Mouse (Mus musculus): ENCODE measurements around the gene Htr6. TPM values are rescaled to one million over a fixed set of nuclear protein-coding genes. Genes with fewer than 3 reads are reported as not detected.

Gene Htr6
- polyA plus RNA-seq, 1 experiment from 2014 or later: 0.30 TPM

- no peak overlapping the region for H3K9ac ChIP-seq (ENCODE audit: low read length)
- peaks cover 5% of the 10 kb centered on the region for H3K27me3 ChIP-seq (replicated peaks; ENCODE audit: control insufficient read depth, insufficient read depth, low read length)
- no peak overlapping the region for H3K4me3 ChIP-seq (ENCODE audit: low read depth, low read length)
- DNase-seq (ENCODE audit: low spot score) (peak; percentile 46), ATAC-seq (no peak)
- no peaks in the 10 kb centered on the region for H3K9me3 ChIP-seq (replicated peaks; ENCODE audit: control insufficient read depth, low read length)
- peaks cover 16% of the 10 kb centered on the region for H3K4me1 ChIP-seq (ENCODE audit: control insufficient read depth, insufficient read depth, low read length)
- 73% methylated on average over 18 of the region's 18 CpGs for WGBS
- H3K36me3 ChIP-seq (ENCODE audit: control insufficient read depth, insufficient read depth, low read length): no peaks in the 10 kb centered on the region
- peak overlapping the region; percentile 45; the same call in 1 of the 2 replicates for H3K27ac ChIP-seq (ENCODE audit: low read depth, low read length)
- H3K4me2 ChIP-seq (ENCODE audit: low read length): no peak overlapping the region
Measured at GRCm38 (mm10) chr4:139081270-139081931, 6.0 kb upstream of the Htr6 start.

GRCm38 (mm10) chr4:139080259-139080658, 4.9 kb upstream of the Htr6 start:
- H3K4me1 ChIP-seq (ENCODE audit: control insufficient read depth, insufficient read depth, low read length): peaks cover 19% of the 10 kb centered on the region
- ATAC-seq: no peak
- no peaks in the 10 kb centered on the region for H3K36me3 ChIP-seq (ENCODE audit: control insufficient read depth, insufficient read depth, low read length)
- peaks cover 17% of the 10 kb centered on the region for H3K27me3 ChIP-seq (replicated peaks; ENCODE audit: control insufficient read depth, insufficient read depth, low read length)
- 91% methylated on average over 7 of the region's 7 CpGs for WGBS
- no peak overlapping the region for H3K4me3 ChIP-seq (ENCODE audit: low read depth, low read length)
- H3K9ac ChIP-seq (ENCODE audit: low read length): no peak overlapping the region
- no peak overlapping the region for H3K4me2 ChIP-seq (ENCODE audit: low read length)
- no peak overlapping the region for H3K27ac ChIP-seq (ENCODE audit: low read depth, low read length)
- no peak for DNase-seq (ENCODE audit: low spot score)
- H3K9me3 ChIP-seq (replicated peaks; ENCODE audit: control insufficient read depth, low read length): no peaks in the 10 kb centered on the region

GRCm38 (mm10) chr4:139079439-139079838, 4.1 kb upstream of the Htr6 start:
- no peak for DNase-seq (ENCODE audit: low spot score)
- Histone ChIP-seq H3K27me3 (replicated peaks; ENCODE audit: control insufficient read depth, insufficient read depth, low read length) (peaks cover 25% of the 10 kb centered on the region), H3K4me1 (ENCODE audit: control insufficient read depth, insufficient read depth, low read length) (peaks cover 19% of the 10 kb centered on the region), H3K9me3 (replicated peaks; ENCODE audit: control insufficient read depth, low read length) (no peaks in the 10 kb centered on the region), H3K36me3 (ENCODE audit: control insufficient read depth, insufficient read depth, low read length) (no peaks in the 10 kb centered on the region), H3K9ac (ENCODE audit: low read length) (no peak overlapping the region), H3K4me2 (ENCODE audit: low read length) (no peak overlapping the region), H3K4me3 (ENCODE audit: low read depth, low read length) (no peak overlapping the region), H3K27ac (ENCODE audit: low read depth, low read length) (no peak overlapping the region)
- 79% methylated on average over 11 of the region's 11 CpGs for WGBS
- ATAC-seq: no peak

GRCm38 (mm10) chr4:139078726-139079125, 3.4 kb upstream of the Htr6 start:
- H3K27ac ChIP-seq (ENCODE audit: low read depth, low read length): no peak overlapping the region
- H3K4me3 ChIP-seq (ENCODE audit: low read depth, low read length): no peak overlapping the region
- peak; percentile 61 for DNase-seq (ENCODE audit: low spot score)
- no peaks in the 10 kb centered on the region for H3K36me3 ChIP-seq (ENCODE audit: control insufficient read depth, insufficient read depth, low read length)
- peaks cover 19% of the 10 kb centered on the region for H3K4me1 ChIP-seq (ENCODE audit: control insufficient read depth, insufficient read depth, low read length)
- H3K27me3 ChIP-seq (replicated peaks; ENCODE audit: control insufficient read depth, insufficient read depth, low read length): peaks cover 32% of the 10 kb centered on the region
- 16% methylated on average over 4 of the region's 4 CpGs for WGBS
- H3K9me3 ChIP-seq (replicated peaks; ENCODE audit: control insufficient read depth, low read length): no peaks in the 10 kb centered on the region
- H3K9ac ChIP-seq (ENCODE audit: low read length): no peak overlapping the region
- no peak for ATAC-seq
- H3K4me2 ChIP-seq (ENCODE audit: low read length): no peak overlapping the region

GRCm38 (mm10) chr4:139078313-139078712, 2.9 kb upstream of the Htr6 start:
- Histone ChIP-seq H3K9me3 (replicated peaks; ENCODE audit: control insufficient read depth, low read length) (no peaks in the 10 kb centered on the region), H3K36me3 (ENCODE audit: control insufficient read depth, insufficient read depth, low read length) (no peaks in the 10 kb centered on the region), H3K9ac (ENCODE audit: low read length) (no peak overlapping the region), H3K4me2 (ENCODE audit: low read length) (no peak overlapping the region), H3K27me3 (replicated peaks; ENCODE audit: control insufficient read depth, insufficient read depth, low read length) (peaks cover 36% of the 10 kb centered on the region), H3K27ac (ENCODE audit: low read depth, low read length) (no peak overlapping the region), H3K4me1 (ENCODE audit: control insufficient read depth, insufficient read depth, low read length) (peaks cover 16% of the 10 kb centered on the region), H3K4me3 (ENCODE audit: low read depth, low read length) (no peak overlapping the region)
- WGBS: 33% methylated on average over 2 of the region's 2 CpGs
- DNase-seq (ENCODE audit: low spot score) (peak; percentile 62), ATAC-seq (no peak)

- H3K9me3 ChIP-seq (replicated peaks; ENCODE audit: control insufficient read depth, low read length): no peaks in the 10 kb centered on the region
- H3K4me2 ChIP-seq (ENCODE audit: low read length): peak overlapping the region; percentile 87
- H3K4me3 ChIP-seq (ENCODE audit: low read depth, low read length): peak overlapping the region; percentile 52
- H3K36me3 ChIP-seq (ENCODE audit: control insufficient read depth, insufficient read depth, low read length): no peaks in the 10 kb centered on the region
- 13% methylated on average over 5 of the region's 5 CpGs for WGBS
- H3K4me1 ChIP-seq (ENCODE audit: control insufficient read depth, insufficient read depth, low read length): peaks cover 3% of the 10 kb centered on the region; the same call in 1 of the 2 replicates
- no peak overlapping the region for H3K9ac ChIP-seq (ENCODE audit: low read length)
- ATAC-seq (no peak), DNase-seq (ENCODE audit: low spot score) (no peak)
- peaks cover 40% of the 10 kb centered on the region for H3K27me3 ChIP-seq (replicated peaks; ENCODE audit: control insufficient read depth, insufficient read depth, low read length)
- H3K27ac ChIP-seq (ENCODE audit: low read depth, low read length): no peak overlapping the region
Measured at GRCm38 (mm10) chr4:139075915-139076314, 545 bp upstream of the Htr6 start.

GRCm38 (mm10) chr4:139074060-139074459, 1.3 kb downstream of the Htr6 start:
- no peak overlapping the region for H3K9ac ChIP-seq (ENCODE audit: low read length)
- WGBS: 15% methylated on average over 29 of the region's 29 CpGs
- no peak for DNase-seq (ENCODE audit: low spot score)
- ATAC-seq: no peak
- H3K36me3 ChIP-seq (ENCODE audit: control insufficient read depth, insufficient read depth, low read length): no peaks in the 10 kb centered on the region
- peak overlapping the region; percentile 52 for H3K4me3 ChIP-seq (ENCODE audit: low read depth, low read length)
- H3K27me3 ChIP-seq (replicated peaks; ENCODE audit: control insufficient read depth, insufficient read depth, low read length): peaks cover 40% of the 10 kb centered on the region
- H3K4me2 ChIP-seq (ENCODE audit: low read length): peak overlapping the region; percentile 87; the same call in 1 of the 2 replicates
- H3K27ac ChIP-seq (ENCODE audit: low read depth, low read length): no peak overlapping the region
- no peaks in the 10 kb centered on the region for H3K9me3 ChIP-seq (replicated peaks; ENCODE audit: control insufficient read depth, low read length)
- peaks cover 3% of the 10 kb centered on the region; the same call in 1 of the 2 replicates for H3K4me1 ChIP-seq (ENCODE audit: control insufficient read depth, insufficient read depth, low read length)

GRCm38 (mm10) chr4:139068287-139068686, 7.1 kb downstream of the Htr6 start:
- Histone ChIP-seq H3K36me3 (ENCODE audit: control insufficient read depth, insufficient read depth, low read length) (no peaks in the 10 kb centered on the region), H3K4me3 (ENCODE audit: low read depth, low read length) (no peak overlapping the region), H3K9me3 (replicated peaks; ENCODE audit: control insufficient read depth, low read length) (no peaks in the 10 kb centered on the region), H3K4me2 (ENCODE audit: low read length) (no peak overlapping the region), H3K27me3 (replicated peaks; ENCODE audit: control insufficient read depth, insufficient read depth, low read length) (peaks cover 4% of the 10 kb centered on the region), H3K9ac (ENCODE audit: low read length) (no peak overlapping the region), H3K27ac (ENCODE audit: low read depth, low read length) (no peak overlapping the region), H3K4me1 (ENCODE audit: control insufficient read depth, insufficient read depth, low read length) (no peaks in the 10 kb centered on the region)
- 29% methylated on average over 4 of the region's 4 CpGs for WGBS
- DNase-seq (ENCODE audit: low spot score) (peak; percentile 53), ATAC-seq (peak; percentile 50; the same call in 1 of the 2 replicates)

- WGBS: 86% methylated on average over 5 of the region's 5 CpGs
Measured at GRCm38 (mm10) chr4:139064831-139065230, 10.5 kb downstream of the Htr6 start.

More at GRCm38 (mm10) chr4:139064831-139065230, 10.5 kb downstream of the Htr6 start:
- no peak overlapping the region for H3K4me2 ChIP-seq (ENCODE audit: low read length)
- H3K4me3 ChIP-seq (ENCODE audit: low read depth, low read length): no peak overlapping the region
- H3K27ac ChIP-seq (ENCODE audit: low read depth, low read length): no peak overlapping the region
- H3K9me3 ChIP-seq (replicated peaks; ENCODE audit: control insufficient read depth, low read length): no peaks in the 10 kb centered on the region
- no peak for ATAC-seq
- H3K36me3 ChIP-seq (ENCODE audit: control insufficient read depth, insufficient read depth, low read length): no peaks in the 10 kb centered on the region
- no peak overlapping the region for H3K9ac ChIP-seq (ENCODE audit: low read length)
- DNase-seq (ENCODE audit: low spot score): no peak
- no peaks in the 10 kb centered on the region for H3K4me1 ChIP-seq (ENCODE audit: control insufficient read depth, insufficient read depth, low read length)
- no peaks in the 10 kb centered on the region; the same call in 1 of the 2 replicates for H3K27me3 ChIP-seq (replicated peaks; ENCODE audit: control insufficient read depth, insufficient read depth, low read length)
